Mouse (Mus musculus) midbrain, embryonic 13.5 days (tissue): ENCODE results near the gene Sgms1. TPM values are rescaled to one million over a fixed set of nuclear protein-coding genes. Genes with fewer than 3 reads are reported as not detected.

Experiments
- ATAC-seq: fragments of 200-750 bp; cut with Nextera tagmentation; 2 replicates; pipeline ENCODE4 v1.8.0; 2017; ENCODE audit warnings: mild to moderate bottlenecking, moderate TSS enrichment, moderate library complexity
- H3K27ac ChIP-seq: fragments of 300-500 bp; sonication (generic); 2 replicates; pipeline ENCODE4 v1.5.1; 2015; ENCODE audit warnings: inconsistent platforms, mild to moderate bottlenecking, moderate library complexity
- H3K27me3 ChIP-seq: fragments of 300-500 bp; sonication (generic); 2 replicates; pipeline ENCODE4 v1.6.1; 2015; ENCODE audit warnings: mild to moderate bottlenecking, inconsistent platforms
- H3K36me3 ChIP-seq: fragments of 300-500 bp; sonication (generic); 2 replicates; pipeline ENCODE4 v1.6.1; 2015; ENCODE audit warnings: mild to moderate bottlenecking, inconsistent platforms
- H3K4me1 ChIP-seq: fragments of 300-500 bp; sonication (generic); replicated peaks from 2 replicates; pipeline ENCODE4 v1.6.1; 2015; ENCODE audit warnings: inconsistent platforms
- H3K4me2 ChIP-seq: fragments of 300-500 bp; sonication (generic); replicated peaks from 2 replicates; pipeline ENCODE4 v1.6.1; 2015; ENCODE audit warnings: moderate library complexity, mild to moderate bottlenecking, inconsistent platforms
- H3K4me3 ChIP-seq: fragments of 300-500 bp; sonication (generic); replicated peaks from 2 replicates; pipeline ENCODE4 v1.5.1; 2015; ENCODE audit warnings: mild to moderate bottlenecking, inconsistent platforms
- H3K9ac ChIP-seq: fragments of 300-500 bp; sonication (generic); replicated peaks from 2 replicates; pipeline ENCODE4 v1.6.1; 2015; ENCODE audit warnings: mild to moderate bottlenecking, inconsistent platforms
- H3K9me3 ChIP-seq: fragments of 300-500 bp; sonication (generic); 2 replicates; pipeline ENCODE4 v1.6.1; 2016; ENCODE audit warnings: mild to moderate bottlenecking, inconsistent platforms
- WGBS: fragments of 180-500 bp; shearing (Covaris S2); methylation state at CpG from one replicate; pipeline ENCODE4 v1.1.7; 2015; 5-methylcytosine and 5-hydroxymethylcytosine counted together
- polyA plus RNA-seq: library from polyadenylated mRNA; unstranded; fragments of >200 nt; fragmentation: Nextera tagmentation; extraction: Ambion mirVana; gene quantifications from 2 replicates; pipeline ENCODE4 v1.2.1, GENCODE M21; 2015

Sgms1 gene
- polyA plus RNA-seq, 1 experiment from 2014 or later, result 12.7 TPM

DNA sequence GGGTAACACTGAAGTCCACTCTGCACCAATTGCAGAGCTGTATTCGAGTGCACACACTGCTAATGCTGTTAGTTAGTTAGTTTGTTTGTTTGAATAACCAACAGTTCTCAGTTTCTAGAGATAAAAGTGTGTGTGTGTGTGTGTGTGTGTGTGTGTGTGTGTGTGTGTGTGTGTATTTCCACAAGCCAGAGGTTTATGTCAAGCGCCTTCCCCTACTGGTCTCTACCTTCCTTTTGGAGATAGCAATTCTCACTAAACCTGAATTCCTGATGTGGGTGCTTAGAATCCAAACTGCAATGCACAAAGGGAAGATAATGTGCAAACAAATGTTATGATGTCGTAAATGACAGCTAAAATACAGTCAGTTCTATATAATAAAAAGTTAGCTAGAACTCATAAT is 131.9 kb downstream of the Sgms1 start:
- no peak overlapping the region for H3K9ac ChIP-seq
- no peak overlapping the region for H3K27ac ChIP-seq
- H3K4me2 ChIP-seq, result no peak overlapping the region
- WGBS, result 90% methylated on average over 3 of the region's 3 CpGs
- no peaks in the 10 kb centered on the region for H3K36me3 ChIP-seq
- no peak for ATAC-seq
- H3K9me3 ChIP-seq, result no peaks in the 10 kb centered on the region
- peaks cover 11% of the 10 kb centered on the region for H3K4me1 ChIP-seq
- no peaks in the 10 kb centered on the region for H3K27me3 ChIP-seq
- H3K4me3 ChIP-seq, result no peak overlapping the region

DNA sequence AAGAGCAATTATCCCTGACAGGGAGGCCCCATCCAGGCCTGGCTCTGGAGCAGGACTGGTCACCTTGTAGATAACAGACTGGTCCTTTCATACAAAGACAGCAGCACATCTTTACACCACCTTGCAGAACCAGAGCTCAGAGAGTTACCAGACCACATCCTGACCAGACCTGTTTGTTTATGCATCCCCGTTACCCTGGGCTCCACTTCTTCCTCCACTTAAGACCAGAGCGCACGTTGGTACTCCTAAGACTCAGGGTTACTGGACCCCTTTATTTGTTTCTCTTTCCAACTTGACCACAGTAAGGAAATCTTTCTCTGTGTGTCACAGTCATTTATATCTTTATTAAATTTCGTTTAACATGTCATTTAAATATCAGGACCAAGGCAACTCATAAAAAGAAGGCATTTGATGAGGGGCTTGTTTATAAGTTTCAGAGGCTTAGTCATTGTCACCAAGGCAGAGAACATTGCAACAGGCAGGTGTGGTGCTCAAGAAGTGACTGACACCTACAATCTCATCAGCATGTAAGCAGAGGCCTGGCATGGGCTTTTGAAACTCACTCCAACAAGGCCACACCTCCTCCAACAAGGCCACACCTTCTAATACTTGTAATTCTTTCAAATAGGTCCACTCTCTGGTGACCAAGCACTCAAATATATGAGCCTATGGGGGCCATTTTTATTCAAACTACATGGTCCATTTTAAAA is 132.7 kb downstream of the Sgms1 start:
- WGBS, result 84% methylated on average over 4 of the region's 4 CpGs
- Histone ChIP-seq H3K4me1 (peaks cover 11% of the 10 kb centered on the region), H3K27ac (no peak overlapping the region), H3K9me3 (no peaks in the 10 kb centered on the region), H3K9ac (no peak overlapping the region), H3K4me3 (no peak overlapping the region), H3K27me3 (no peaks in the 10 kb centered on the region), H3K36me3 (no peaks in the 10 kb centered on the region), H3K4me2 (no peak overlapping the region)
- no peak for ATAC-seq

- Histone ChIP-seq H3K36me3 (no peaks in the 10 kb centered on the region), H3K27me3 (no peaks in the 10 kb centered on the region), H3K4me3 (no peak overlapping the region), H3K4me2 (no peak overlapping the region), H3K9ac (no peak overlapping the region), H3K4me1 (peaks cover 11% of the 10 kb centered on the region), H3K27ac (no peak overlapping the region), H3K9me3 (no peaks in the 10 kb centered on the region)
- ATAC-seq, result no peak
- WGBS, result 22% methylated on average over 6 of the region's 6 CpGs
Observed at GRCm38 (mm10) chr19:32255429-32256185, 133.9 kb downstream of the Sgms1 start.

- H3K9ac ChIP-seq, result no peak overlapping the region
- H3K4me2 ChIP-seq, result no peak overlapping the region
- 19% methylated on average over 8 of the region's 8 CpGs for WGBS
- H3K27ac ChIP-seq, result no peak overlapping the region
- H3K36me3 ChIP-seq, result no peaks in the 10 kb centered on the region
- no peaks in the 10 kb centered on the region for H3K9me3 ChIP-seq
- peaks cover 11% of the 10 kb centered on the region for H3K4me1 ChIP-seq
- no peak for ATAC-seq
- H3K27me3 ChIP-seq, result no peaks in the 10 kb centered on the region
- no peak overlapping the region for H3K4me3 ChIP-seq
Observed at GRCm38 (mm10) chr19:32254739-32255344, 134.7 kb downstream of the Sgms1 start.

DNA sequence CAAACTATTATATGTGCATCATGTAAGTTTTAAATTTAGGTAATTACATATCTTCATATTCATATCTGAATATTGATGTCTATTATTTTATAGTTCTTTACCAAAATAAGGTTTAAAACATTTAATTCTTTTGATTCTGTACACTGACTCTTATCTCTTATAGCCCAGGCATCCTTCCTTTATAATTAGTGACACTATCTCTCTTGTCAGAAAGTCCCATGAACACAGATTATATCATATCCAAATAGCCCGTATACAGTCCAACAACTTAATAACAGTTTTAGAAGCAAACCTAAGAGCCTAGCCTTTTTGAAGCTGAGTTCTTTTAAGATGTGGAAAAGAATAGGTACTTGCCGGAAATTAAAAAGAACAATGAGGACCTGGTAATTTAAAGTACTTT is 135.3 kb downstream of the Sgms1 start:
- H3K27ac ChIP-seq, result no peak overlapping the region
- H3K4me2 ChIP-seq, result no peak overlapping the region
- no peaks in the 10 kb centered on the region for H3K9me3 ChIP-seq
- no peak overlapping the region for H3K9ac ChIP-seq
- peaks cover 11% of the 10 kb centered on the region for H3K4me1 ChIP-seq
- 67% methylated on average over 2 of the region's 2 CpGs for WGBS
- ATAC-seq, result no peak
- no peak overlapping the region for H3K4me3 ChIP-seq
- no peaks in the 10 kb centered on the region for H3K27me3 ChIP-seq
- no peaks in the 10 kb centered on the region for H3K36me3 ChIP-seq

- ATAC-seq, result no peak
- no peaks in the 10 kb centered on the region for H3K9me3 ChIP-seq
- H3K4me3 ChIP-seq, result no peak overlapping the region
- H3K36me3 ChIP-seq, result no peaks in the 10 kb centered on the region
- no peaks in the 10 kb centered on the region for H3K27me3 ChIP-seq
- no peak overlapping the region for H3K9ac ChIP-seq
- WGBS, result 86% methylated on average over 7 of the region's 7 CpGs
- H3K4me1 ChIP-seq, result peaks cover 11% of the 10 kb centered on the region
- no peak overlapping the region for H3K27ac ChIP-seq
- H3K4me2 ChIP-seq, result no peak overlapping the region
Observed at GRCm38 (mm10) chr19:32252987-32253386, 136.5 kb downstream of the Sgms1 start.

- Histone ChIP-seq H3K27ac (no peak overlapping the region), H3K4me2 (no peak overlapping the region), H3K9me3 (no peaks in the 10 kb centered on the region), H3K36me3 (no peaks in the 10 kb centered on the region), H3K4me1 (peaks cover 11% of the 10 kb centered on the region), H3K27me3 (no peaks in the 10 kb centered on the region), H3K9ac (no peak overlapping the region), H3K4me3 (no peak overlapping the region)
- WGBS, result 73% methylated on average over 3 of the region's 3 CpGs
- no peak for ATAC-seq
Observed at GRCm38 (mm10) chr19:32252451-32252850, 137.1 kb downstream of the Sgms1 start.

GRCm38 (mm10) chr19:32249181-32250130 is 140.1 kb downstream of the Sgms1 start:
- ATAC-seq, result no peak
- WGBS, result 90% methylated on average over 5 of the region's 5 CpGs
- Histone ChIP-seq H3K4me2 (no peak overlapping the region), H3K27me3 (no peaks in the 10 kb centered on the region), H3K27ac (no peak overlapping the region), H3K9me3 (no peaks in the 10 kb centered on the region), H3K9ac (no peak overlapping the region), H3K4me1 (no peaks in the 10 kb centered on the region), H3K36me3 (no peaks in the 10 kb centered on the region), H3K4me3 (no peak overlapping the region)

- Histone ChIP-seq H3K9ac (no peak overlapping the region), H3K4me1 (no peaks in the 10 kb centered on the region), H3K36me3 (no peaks in the 10 kb centered on the region), H3K9me3 (no peaks in the 10 kb centered on the region), H3K27me3 (no peaks in the 10 kb centered on the region), H3K4me3 (no peak overlapping the region), H3K27ac (no peak overlapping the region), H3K4me2 (no peak overlapping the region)
- no peak for ATAC-seq
- 82% methylated on average over 4 of the region's 4 CpGs for WGBS
Observed at GRCm38 (mm10) chr19:32244881-32245280, 144.6 kb downstream of the Sgms1 start.

- H3K27me3 ChIP-seq, result no peaks in the 10 kb centered on the region
- H3K27ac ChIP-seq, result no peak overlapping the region
- no peak for ATAC-seq
- H3K36me3 ChIP-seq, result no peaks in the 10 kb centered on the region
- no peaks in the 10 kb centered on the region for H3K9me3 ChIP-seq
- H3K4me1 ChIP-seq, result 0 out of 2 replicates have a peak, but pooled peaks cover 3% of the 10 kb centered on the region
- WGBS, result 92% methylated on average over 9 of the region's 9 CpGs
- H3K4me3 ChIP-seq, result no peak overlapping the region
- H3K9ac ChIP-seq, result no peak overlapping the region
- H3K4me2 ChIP-seq, result no peak overlapping the region
Observed at GRCm38 (mm10) chr19:32243246-32243645, 146.3 kb downstream of the Sgms1 start.

DNA sequence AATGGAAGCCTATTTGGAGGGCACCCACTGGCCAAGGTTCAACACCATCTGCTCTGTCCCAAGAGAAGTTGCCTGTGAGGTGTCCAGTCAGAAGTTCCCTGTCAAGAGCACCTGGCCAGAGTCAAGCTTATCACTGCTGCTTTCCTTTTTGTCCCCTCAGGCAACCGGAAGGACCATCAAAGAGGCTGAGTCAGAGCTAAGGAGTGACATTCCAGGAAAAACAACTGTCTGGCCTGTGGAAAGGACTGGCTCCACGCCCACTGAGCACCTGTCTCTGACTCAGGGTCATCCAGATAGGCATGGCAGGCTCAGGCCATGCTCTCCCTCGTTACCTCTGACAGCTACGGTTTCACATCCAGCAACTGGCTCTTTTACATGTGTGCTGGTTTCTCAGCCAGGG is 147.4 kb downstream of the Sgms1 start:
- Histone ChIP-seq H3K4me3 (no peak overlapping the region), H3K4me1 (0 out of 2 replicates have a peak, but pooled peaks cover 3% of the 10 kb centered on the region), H3K36me3 (no peaks in the 10 kb centered on the region), H3K4me2 (no peak overlapping the region), H3K27ac (no peak overlapping the region), H3K9me3 (no peaks in the 10 kb centered on the region), H3K9ac (no peak overlapping the region), H3K27me3 (no peaks in the 10 kb centered on the region)
- no peak for ATAC-seq
- 87% methylated on average over 4 of the region's 4 CpGs for WGBS
